Mouse (Mus musculus) G1E (cell line): Measurements from ENCODE around the gene Nudt6.

Experiments
- CTCF ChIP-seq: IDR thresholded peaks from 2 replicates; pipeline ENCODE4 v1.5.1; 2012; ENCODE audit warnings: low read depth, low read length, inconsistent platforms, mixed read lengths
- TAL1 ChIP-seq: conservative IDR thresholded peaks from 2 replicates; pipeline ENCODE4 v1.6.1; 2012; ENCODE audit warnings: low read depth, low read length, inconsistent platforms, mixed read lengths

- TF ChIP-seq TAL1 (no peak), CTCF (no peak)
These were observed 39.8 kb downstream of the Nudt6 start for GRCm38 (mm10) chr3:37379930-37380881.
